Mouse (Mus musculus) stomach, embryonic 14.5 days (tissue): ENCODE data around the gene Ppy. TPM values are rescaled to one million over a fixed set of nuclear protein-coding genes. Genes with fewer than 3 reads are reported as not detected.

ENCODE experiments used
- ATAC-seq: fragments of 200-750 bp; cut with Nextera tagmentation; 2 replicates; pipeline ENCODE4 v1.8.0; 2017; ENCODE audit warnings: low read depth, moderate TSS enrichment; ENCODE audit not compliant: insufficient number of reproducible peaks, insufficient read depth, low FRiP score
- H3K27ac ChIP-seq: fragments of 300-500 bp; sonication (generic); 2 replicates; pipeline ENCODE4 v1.5.1; 2014; ENCODE audit warnings: mild to moderate bottlenecking, low read length, moderate library complexity, mixed read lengths
- H3K27me3 ChIP-seq: fragments of 300-500 bp; sonication (generic); 2 replicates; pipeline ENCODE4 v1.6.1; 2014; ENCODE audit warnings: low read length, control low read depth, mixed read lengths; ENCODE audit not compliant: control insufficient read depth, insufficient read depth
- H3K36me3 ChIP-seq: fragments of 300-500 bp; sonication (generic); 2 replicates; pipeline ENCODE4 v1.6.1; 2014; ENCODE audit warnings: mild to moderate bottlenecking, control low read depth, low read length, moderate library complexity, mixed read lengths; ENCODE audit not compliant: control insufficient read depth, insufficient read depth
- H3K4me1 ChIP-seq: fragments of 300-500 bp; sonication (generic); 2 replicates; pipeline ENCODE4 v1.6.1; 2014; ENCODE audit warnings: low read length, control low read depth, mixed read lengths; ENCODE audit not compliant: control insufficient read depth, insufficient read depth
- H3K4me2 ChIP-seq: fragments of 300-500 bp; sonication (generic); replicated peaks from 2 replicates; pipeline ENCODE4 v1.6.1; 2014; ENCODE audit warnings: low read depth, low read length, control low read depth
- H3K4me3 ChIP-seq: fragments of 300-500 bp; sonication (generic); 2 replicates; pipeline ENCODE4 v1.5.1; 2014; ENCODE audit warnings: low read depth, low read length, control low read depth
- H3K9ac ChIP-seq: fragments of 300-500 bp; sonication (generic); replicated peaks from 2 replicates; pipeline ENCODE4 v1.6.1; 2014; ENCODE audit warnings: low read depth, mild to moderate bottlenecking, control low read depth, low read length, moderate library complexity, mixed read lengths
- H3K9me3 ChIP-seq: fragments of 300-500 bp; sonication (generic); 2 replicates; pipeline ENCODE4 v1.6.1; 2016; ENCODE audit warnings: low read depth, low read length, control low read depth; ENCODE audit not compliant: control insufficient read depth
- WGBS: fragments of 180-500 bp; shearing (Covaris S2); extraction: QIAGEN DNeasy Blood & Tissue Kit; methylation state at CpG from one replicate; pipeline ENCODE4 v1.1.7; 2014; 5-methylcytosine and 5-hydroxymethylcytosine counted together
- polyA plus RNA-seq: library from polyadenylated mRNA; unstranded; fragments of >200 nt; fragmentation: Nextera tagmentation; extraction: Ambion mirVana; gene quantifications from 2 replicates; pipeline ENCODE4 v1.2.1, GENCODE M21; 2014

The Ppy gene
- polyA plus RNA-seq, 1 experiment from 2014 or later, result not detected

GRCm38 (mm10) chr11:102086331-102086730, 14.8 kb downstream of the Ppy start:
- Histone ChIP-seq H3K27me3 (no peaks in the 10 kb centered on the region), H3K27ac (no peak overlapping the region), H3K4me1 (peaks cover 11% of the 10 kb centered on the region; the same call in 1 of the 2 replicates), H3K36me3 (no peaks in the 10 kb centered on the region), H3K9ac (0 out of 2 replicates have a peak overlapping the region, but pooled peaks have one; percentile 48), H3K4me2 (peak overlapping the region; percentile 97), H3K9me3 (no peaks in the 10 kb centered on the region), H3K4me3 (peak overlapping the region; percentile 67; the same call in 1 of the 2 replicates)
- ATAC-seq, result no peak
- WGBS, result 17% methylated on average over 3 of the region's 3 CpGs

DNA sequence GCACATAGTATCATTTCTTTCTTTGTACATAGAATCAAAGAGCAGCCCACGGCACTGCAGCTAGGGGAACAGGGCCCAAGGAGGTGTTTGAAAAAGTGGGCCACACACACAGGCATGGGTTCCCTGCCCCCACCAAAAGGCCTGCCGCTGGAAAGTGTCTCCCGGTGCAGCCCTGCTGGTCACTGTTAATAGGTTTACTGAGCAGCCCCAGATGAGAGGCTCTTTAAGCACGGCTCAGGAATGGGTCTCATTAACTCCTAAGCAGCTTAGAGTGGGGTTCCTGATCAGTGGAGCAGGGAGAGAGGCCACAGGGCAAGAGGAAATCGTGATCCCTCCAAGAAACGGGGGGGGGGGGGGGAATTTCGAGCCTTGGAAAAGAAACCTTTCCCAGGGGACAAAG, 17.0 kb downstream of the Ppy start:
- Histone ChIP-seq H3K4me3 (no peak overlapping the region), H3K36me3 (peaks cover 3% of the 10 kb centered on the region; the same call in 1 of the 2 replicates), H3K27me3 (no peaks in the 10 kb centered on the region), H3K4me1 (peaks cover 5% of the 10 kb centered on the region; the same call in 1 of the 2 replicates), H3K27ac (no peak overlapping the region), H3K9me3 (no peaks in the 10 kb centered on the region), H3K4me2 (no peak overlapping the region), H3K9ac (no peak overlapping the region)
- no peak for ATAC-seq
- WGBS, result 60% methylated on average over 7 of the region's 7 CpGs

- H3K4me3 ChIP-seq, result no peak overlapping the region
- 52% methylated on average over 4 of the region's 4 CpGs for WGBS
- no peaks in the 10 kb centered on the region for H3K9me3 ChIP-seq
- no peak for ATAC-seq
- no peak overlapping the region for H3K27ac ChIP-seq
- H3K27me3 ChIP-seq, result no peaks in the 10 kb centered on the region
- no peak overlapping the region for H3K4me2 ChIP-seq
- H3K36me3 ChIP-seq, result peaks cover 6% of the 10 kb centered on the region; the same call in 1 of the 2 replicates
- H3K4me1 ChIP-seq, result 0 out of 2 replicates have a peak, but pooled peaks cover 3% of the 10 kb centered on the region
- H3K9ac ChIP-seq, result no peak overlapping the region
Observed at GRCm38 (mm10) chr11:102083193-102083592, 17.9 kb downstream of the Ppy start.

- Histone ChIP-seq H3K27ac (no peak overlapping the region), H3K9ac (no peak overlapping the region; the same call in 1 of the 2 replicates), H3K36me3 (peaks cover 7% of the 10 kb centered on the region; the same call in 1 of the 2 replicates), H3K4me2 (peak overlapping the region; percentile 67), H3K9me3 (no peaks in the 10 kb centered on the region), H3K27me3 (no peaks in the 10 kb centered on the region), H3K4me1 (0 out of 2 replicates have a peak, but pooled peaks cover 3% of the 10 kb centered on the region), H3K4me3 (peak overlapping the region; percentile 31)
- peak; percentile 90 for ATAC-seq
- 1% methylated on average over 18 of the region's 18 CpGs for WGBS
Observed at GRCm38 (mm10) chr11:102082322-102082721, 18.8 kb downstream of the Ppy start.

DNA sequence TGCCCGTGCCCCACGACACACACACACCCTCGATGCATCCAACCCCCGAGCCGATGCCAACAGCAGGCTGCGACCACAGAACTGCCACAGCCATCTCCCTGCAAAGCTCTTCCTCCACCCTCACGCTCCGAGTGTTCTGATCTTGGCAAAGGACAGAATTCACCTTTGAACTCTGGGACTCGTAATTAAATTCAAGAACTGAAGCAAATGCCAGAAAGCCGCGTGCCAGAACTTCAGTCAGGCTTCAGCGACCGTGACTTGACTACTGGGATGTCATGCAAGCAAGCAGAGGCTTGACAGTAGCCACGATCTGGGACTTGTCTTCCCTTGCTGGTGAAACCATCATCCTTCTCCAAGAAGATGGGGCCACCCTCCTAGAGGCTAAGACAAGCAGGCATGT, 27.4 kb downstream of the Ppy start:
- Histone ChIP-seq H3K4me2 (no peak overlapping the region), H3K27me3 (no peaks in the 10 kb centered on the region), H3K4me3 (no peak overlapping the region), H3K9me3 (no peaks in the 10 kb centered on the region), H3K4me1 (peaks cover 5% of the 10 kb centered on the region; the same call in 1 of the 2 replicates), H3K9ac (no peak overlapping the region), H3K36me3 (peaks cover 4% of the 10 kb centered on the region; the same call in 1 of the 2 replicates), H3K27ac (no peak overlapping the region)
- 85% methylated on average over 14 of the region's 14 CpGs for WGBS
- ATAC-seq, result no peak

- Histone ChIP-seq H3K9me3 (no peaks in the 10 kb centered on the region), H3K4me1 (peaks cover 5% of the 10 kb centered on the region; the same call in 1 of the 2 replicates), H3K36me3 (no peaks in the 10 kb centered on the region), H3K27ac (no peak overlapping the region), H3K27me3 (no peaks in the 10 kb centered on the region), H3K4me3 (no peak overlapping the region), H3K4me2 (no peak overlapping the region), H3K9ac (no peak overlapping the region)
- WGBS, result 58% methylated on average over 5 of the region's 5 CpGs
- ATAC-seq, result no peak
Observed at GRCm38 (mm10) chr11:102072729-102073128, 28.4 kb downstream of the Ppy start.

GRCm38 (mm10) chr11:102070426-102070825, 30.7 kb downstream of the Ppy start:
- Histone ChIP-seq H3K9ac (no peak overlapping the region), H3K36me3 (no peaks in the 10 kb centered on the region), H3K27me3 (no peaks in the 10 kb centered on the region), H3K9me3 (no peaks in the 10 kb centered on the region), H3K4me3 (no peak overlapping the region), H3K27ac (no peak overlapping the region), H3K4me1 (peaks cover 5% of the 10 kb centered on the region; the same call in 1 of the 2 replicates), H3K4me2 (peak overlapping the region; percentile 26; the same call in 1 of the 2 replicates)
- WGBS, result 3% methylated on average over 13 of the region's 13 CpGs
- no peak for ATAC-seq

DNA sequence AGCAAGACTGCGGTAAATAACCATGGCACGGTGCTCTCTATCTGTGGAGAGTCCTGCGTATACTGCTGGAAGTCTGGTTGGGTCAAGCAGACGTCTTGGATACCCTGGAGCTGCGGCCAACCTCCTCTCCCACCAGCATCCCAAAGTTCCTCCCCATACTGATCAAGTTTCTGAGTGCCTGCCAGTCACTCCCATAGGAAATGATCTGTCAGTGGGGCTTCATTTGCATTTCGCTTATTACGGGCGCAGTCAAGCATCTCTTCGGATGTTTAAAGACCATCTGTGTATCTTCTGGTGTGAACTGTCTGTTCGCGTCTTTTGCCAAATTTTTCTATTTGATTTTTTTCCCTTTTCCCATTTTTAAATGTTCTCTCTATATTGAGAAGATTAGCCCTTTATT, 31.5 kb downstream of the Ppy start:
- Histone ChIP-seq H3K27me3 (no peaks in the 10 kb centered on the region), H3K9me3 (no peaks in the 10 kb centered on the region), H3K4me1 (peaks cover 5% of the 10 kb centered on the region; the same call in 1 of the 2 replicates), H3K4me2 (no peak overlapping the region), H3K9ac (no peak overlapping the region), H3K27ac (no peak overlapping the region), H3K36me3 (no peaks in the 10 kb centered on the region), H3K4me3 (no peak overlapping the region)
- 68% methylated on average over 11 of the region's 11 CpGs for WGBS
- ATAC-seq, result no peak

DNA sequence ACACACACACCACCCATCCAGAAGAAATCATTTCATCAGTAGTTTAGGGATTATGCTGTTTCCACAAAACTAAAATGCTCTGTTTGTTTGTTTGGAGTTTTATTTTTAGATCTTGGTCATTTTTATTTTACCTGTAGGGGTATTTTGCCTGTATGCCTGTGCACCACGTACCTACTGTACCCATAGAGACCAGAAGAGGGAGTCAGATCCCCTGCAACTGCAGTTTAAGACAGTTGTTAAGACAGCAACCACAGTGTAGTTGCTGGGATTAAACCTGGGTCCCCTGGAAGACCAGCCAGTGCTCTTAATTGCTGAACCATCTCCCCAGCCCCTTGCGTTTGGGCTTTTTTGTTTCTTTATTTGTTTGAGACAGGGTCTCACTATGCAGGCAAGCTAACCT, 32.1 kb downstream of the Ppy start:
- no peak overlapping the region for H3K4me2 ChIP-seq
- ATAC-seq, result no peak
- H3K9me3 ChIP-seq, result no peaks in the 10 kb centered on the region
- H3K27me3 ChIP-seq, result no peaks in the 10 kb centered on the region
- H3K27ac ChIP-seq, result no peak overlapping the region
- peaks cover 5% of the 10 kb centered on the region; the same call in 1 of the 2 replicates for H3K4me1 ChIP-seq
- WGBS, result 63% methylated on average over 2 of the region's 2 CpGs
- H3K4me3 ChIP-seq, result no peak overlapping the region
- no peak overlapping the region for H3K9ac ChIP-seq
- no peaks in the 10 kb centered on the region for H3K36me3 ChIP-seq
